Mouse (Mus musculus) embryo, embryonic 10.5 days (tissue): ENCODE results near the gene Vti1a.

Experiments
- DNase-seq: peaks from one replicate; pipeline ENCODE4 v3.0.0-alpha.2; 2015; ENCODE audit warnings: low spot score

Gene Vti1a

DNA sequence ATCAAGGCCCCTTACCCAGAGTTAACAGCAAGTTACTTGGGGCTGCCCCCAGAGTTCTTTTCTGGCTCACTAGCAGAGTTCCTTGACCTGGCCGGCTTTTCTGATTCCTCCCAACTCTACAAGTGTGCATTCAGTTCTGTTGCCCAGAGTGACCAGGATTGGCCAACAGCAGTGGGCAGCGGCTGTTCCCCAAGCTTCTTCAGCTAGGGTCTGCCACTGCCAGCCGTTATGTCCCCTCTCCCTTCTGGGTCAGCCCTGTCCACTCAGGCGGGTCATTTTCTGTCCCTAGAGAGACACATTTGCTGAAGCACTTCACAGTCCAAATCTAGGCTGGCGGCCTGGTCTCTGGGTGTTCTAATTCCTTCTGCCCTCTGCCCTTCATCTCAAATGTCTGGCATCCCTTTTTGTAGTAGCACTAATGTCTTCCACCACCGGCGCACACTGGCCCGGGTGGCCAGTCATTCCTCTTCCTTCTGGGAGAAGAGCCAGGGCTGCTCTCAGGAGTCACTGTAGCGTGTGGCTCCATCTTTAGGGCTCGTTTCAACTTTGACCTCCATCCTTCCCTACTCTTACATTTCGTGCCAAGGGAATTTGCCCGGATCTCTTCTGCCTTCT is 305.0 kb downstream of the Vti1a start:
- no peak for DNase-seq

DNA sequence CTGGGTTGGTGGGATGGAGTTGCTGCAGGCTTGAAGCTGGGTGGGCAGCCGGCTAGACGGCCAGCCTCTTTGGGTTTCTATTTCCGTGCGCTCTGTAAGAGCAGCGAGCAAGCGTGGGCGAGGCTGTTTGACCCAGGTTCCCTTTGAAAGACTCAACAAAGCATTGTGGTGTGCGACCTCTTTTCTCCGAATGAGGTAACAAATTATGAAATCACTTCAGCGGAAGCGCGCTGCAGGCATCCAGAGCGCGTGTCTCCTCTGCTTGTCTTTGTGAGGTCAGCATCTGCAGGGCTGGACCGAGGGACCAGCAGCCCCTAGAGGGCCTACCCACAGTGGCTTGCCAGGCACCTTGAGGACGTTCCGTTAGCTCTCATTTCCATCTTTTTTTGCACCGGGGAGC is 306.7 kb downstream of the Vti1a start:
- no peak for DNase-seq

DNA sequence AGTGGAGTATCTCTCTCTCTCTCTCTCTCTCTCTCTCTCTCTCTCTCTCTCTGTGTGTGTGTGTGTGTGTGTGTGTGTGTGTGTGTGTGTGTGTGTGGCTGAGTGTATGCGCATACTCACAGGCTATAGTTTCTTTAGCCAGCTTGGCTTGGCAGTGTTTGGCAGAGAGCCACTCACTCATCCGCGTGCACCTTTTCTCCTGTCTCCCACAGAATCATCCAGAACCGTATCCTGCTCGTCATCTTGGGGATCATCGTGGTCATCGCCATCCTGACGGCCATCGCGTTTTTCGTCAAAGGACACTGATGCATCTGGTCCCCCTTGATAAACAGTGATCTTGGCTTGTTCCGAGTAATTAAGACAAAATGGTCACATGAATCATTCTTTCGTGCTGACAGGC is 307.5 kb downstream of the Vti1a start:
- no peak for DNase-seq

DNA sequence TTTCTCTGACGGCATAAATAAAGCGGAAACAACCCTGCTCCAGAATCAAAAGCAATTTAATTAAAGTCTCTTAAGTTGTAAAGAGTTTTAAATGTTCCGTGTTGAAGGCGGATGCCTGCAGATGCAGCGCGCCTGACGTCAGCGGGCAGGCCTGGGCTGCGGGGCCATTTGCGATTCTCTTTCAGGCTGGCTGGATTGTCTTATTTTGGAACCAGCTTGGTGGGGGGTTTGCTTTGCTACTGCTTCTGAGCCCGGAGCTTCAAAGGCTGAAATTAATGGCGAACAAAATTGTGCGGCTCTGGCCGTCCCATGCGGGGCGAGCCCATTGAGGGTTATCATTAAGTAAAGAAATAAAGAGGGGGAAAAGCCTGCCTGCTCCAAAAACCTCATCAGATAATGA is 310.4 kb downstream of the Vti1a start:
- no peak for DNase-seq

DNA sequence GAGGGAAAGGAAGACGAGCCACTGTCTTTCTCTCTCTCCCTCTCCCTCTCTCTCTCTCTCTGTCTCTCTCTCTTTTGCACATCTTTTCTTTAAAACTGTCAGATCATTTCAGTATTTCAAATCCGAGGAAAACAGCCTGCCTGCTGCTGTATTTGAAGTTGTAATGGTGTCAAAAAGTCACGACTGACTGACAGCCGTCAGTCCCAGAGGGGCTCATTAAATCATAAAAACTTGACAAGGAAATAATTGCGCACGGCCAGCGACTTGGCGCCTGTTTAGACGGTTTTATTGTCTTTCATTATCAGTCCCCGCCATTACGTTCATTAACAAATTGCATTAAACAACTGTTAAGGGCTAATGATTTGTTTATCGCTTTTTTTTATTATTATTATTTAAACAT is 310.9 kb downstream of the Vti1a start:
- no peak for DNase-seq

DNA sequence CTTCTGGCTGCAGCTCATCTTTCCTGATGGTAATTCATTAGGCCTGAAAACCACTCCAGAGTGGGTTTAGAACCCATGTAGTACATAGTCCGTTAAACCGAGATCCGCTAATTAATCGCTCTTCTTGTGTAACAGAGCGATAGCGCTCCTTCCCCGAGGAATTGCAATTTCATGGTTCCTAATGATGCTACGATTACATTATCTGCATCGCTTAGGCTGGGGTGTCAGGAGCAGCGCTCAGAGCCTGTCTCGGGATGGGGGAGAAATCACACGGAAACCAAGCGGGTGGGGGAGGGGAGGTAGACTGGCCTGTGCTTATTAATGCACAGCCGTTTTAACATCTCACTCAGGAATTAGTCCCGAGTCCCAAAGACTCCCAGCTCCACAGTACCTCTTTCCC is 319.4 kb downstream of the Vti1a start:
- peak; percentile 49 for DNase-seq

DNA sequence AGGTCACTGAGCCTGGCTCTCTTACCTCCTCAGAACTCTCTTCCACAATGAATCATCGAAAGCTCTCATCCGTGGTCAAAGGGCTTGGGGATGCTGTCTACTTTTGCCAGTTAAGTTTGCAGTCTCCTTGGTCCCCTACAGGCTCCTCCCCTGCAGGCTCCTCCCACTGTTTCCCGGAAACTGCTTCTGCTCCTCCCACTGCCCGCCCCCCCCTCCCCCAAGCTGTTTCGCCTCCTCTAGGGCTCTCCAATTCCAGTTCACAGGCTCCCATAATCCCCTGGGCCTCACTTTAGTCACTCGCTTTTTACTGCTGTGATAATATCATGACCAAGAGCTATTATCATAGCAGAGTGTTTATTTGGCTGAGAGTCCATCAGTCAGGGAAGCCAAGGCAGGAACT is 324.2 kb downstream of the Vti1a start:
- no peak for DNase-seq

DNA sequence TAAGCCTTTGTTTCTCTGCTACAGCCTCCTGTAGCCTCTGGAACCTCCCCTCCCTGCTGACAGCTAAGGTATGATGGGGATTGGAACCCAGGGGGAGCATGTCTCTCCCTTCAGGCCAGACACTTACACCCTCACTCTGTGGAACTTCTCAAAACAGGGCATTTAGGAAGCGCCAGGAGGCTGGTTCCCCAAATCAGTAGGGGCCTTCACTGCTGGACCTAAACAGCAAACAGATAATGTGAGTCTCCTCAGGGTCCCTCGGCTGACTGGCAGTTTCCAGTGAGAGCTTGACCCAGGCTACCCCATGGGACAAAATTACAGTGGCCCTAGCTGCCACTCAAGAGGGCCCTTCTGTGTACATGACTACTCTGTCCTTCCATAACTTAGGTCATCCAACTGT is 325.8 kb downstream of the Vti1a start:
- DNase-seq = no peak

DNA sequence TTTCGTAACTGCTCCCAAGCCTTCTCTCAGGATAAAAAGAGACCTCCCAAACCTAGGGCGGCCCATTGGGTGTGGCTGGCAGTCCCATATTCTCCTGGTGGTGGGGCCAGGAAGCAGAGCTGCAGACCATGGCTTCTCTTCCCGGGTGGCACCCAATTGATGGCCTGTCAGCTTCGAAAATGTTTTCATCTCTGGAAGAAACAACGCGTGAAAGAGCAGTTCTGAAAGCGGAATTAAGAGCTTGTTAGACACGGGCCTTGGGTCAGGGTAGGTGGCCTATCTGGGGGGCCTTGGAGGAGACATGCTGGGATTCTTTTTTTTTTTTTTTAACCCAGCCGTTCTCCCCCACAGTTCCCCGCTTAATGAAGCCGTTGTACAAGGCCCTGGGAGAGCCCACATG is 326.3 kb downstream of the Vti1a start:
- DNase-seq = no peak

DNA sequence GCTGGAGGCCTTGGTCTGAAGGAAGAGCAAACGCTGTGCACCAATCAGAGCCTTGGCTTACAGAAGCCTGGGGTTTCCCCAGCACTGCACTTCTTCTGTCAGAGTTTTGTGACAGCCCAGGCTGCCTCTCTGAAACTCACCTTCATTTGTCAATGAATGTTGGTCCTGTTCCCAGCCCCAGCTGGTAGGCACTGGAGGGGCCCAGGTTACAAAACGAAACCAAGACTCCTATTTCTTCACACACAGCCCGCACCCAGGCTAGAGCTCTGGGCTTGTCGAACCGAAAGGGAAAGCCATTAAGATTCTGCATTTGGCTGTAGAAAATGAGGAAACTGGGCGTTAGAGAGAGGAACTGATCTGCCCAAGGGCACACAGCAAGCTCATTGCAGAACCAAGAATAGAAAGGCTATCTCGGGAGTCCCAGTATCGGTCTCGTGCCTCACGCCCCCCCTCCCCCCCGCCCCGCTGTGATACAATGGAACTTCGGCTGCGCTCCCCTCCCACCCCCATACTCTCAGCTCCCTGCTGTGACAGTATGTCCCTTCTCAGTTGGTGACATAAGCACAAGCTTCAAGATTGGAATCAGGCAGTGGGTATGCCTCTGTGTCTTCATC is 327.3 kb downstream of the Vti1a start:
- peak; percentile 47 for DNase-seq

DNA sequence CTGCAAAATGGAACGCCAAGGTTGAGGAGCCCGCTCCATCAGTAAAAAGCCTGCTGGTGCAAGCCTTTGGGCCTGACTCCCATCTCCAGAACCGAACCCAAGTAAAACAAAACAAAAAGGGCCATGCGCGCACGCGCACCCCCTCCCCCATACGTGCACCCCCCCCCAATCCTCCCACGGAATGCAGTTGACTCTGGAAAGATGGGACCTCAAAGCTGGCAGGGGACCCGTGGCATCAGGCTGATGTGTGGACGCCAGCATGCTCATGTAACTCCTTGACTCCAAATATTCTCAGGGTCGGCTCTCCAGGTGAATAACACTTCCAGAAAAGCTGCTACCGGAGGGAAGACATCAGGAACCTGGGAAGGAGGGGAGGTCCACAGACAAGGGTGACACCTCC is 327.8 kb downstream of the Vti1a start:
- DNase-seq = no peak

DNA sequence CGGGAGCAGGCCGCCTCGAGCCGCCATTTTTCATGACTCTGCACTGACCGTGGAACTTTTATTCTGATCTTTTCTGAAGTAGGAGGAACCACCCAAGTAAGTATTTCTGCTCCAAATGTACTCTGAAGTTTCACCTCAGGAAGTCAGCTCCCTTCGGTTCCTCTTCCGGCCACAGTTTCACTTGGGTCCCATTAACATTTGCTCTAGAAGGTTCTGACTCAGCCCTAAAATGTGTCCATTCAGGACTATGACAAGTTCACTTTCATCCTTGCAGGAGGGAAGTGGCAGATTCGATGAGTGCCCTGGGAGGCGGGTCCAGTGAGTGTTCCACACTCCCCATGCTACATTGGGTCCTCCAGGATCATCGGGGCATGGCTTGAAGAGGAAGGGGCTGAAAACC is 333.3 kb downstream of the Vti1a start:
- no peak for DNase-seq

DNA sequence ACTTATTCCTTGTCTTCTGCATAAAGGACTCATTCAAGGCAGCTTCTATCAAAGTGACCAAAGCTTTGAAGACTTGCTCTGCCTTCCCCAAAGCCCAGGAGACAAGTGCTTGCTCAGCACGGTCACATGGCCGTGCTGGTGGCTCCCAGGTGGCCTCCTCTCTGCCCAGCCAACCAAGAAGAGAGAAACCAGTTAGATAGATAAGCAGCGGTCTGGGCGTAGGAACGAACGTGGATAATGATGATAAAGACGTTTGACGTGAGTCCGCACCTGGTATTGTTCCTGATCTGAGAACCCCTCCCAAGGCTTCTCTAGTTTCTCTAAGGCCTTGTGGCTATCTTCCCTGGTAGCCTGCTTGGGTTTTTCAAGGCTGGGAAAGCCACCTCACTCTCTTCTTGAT is 334.9 kb downstream of the Vti1a start:
- DNase-seq = no peak

DNA sequence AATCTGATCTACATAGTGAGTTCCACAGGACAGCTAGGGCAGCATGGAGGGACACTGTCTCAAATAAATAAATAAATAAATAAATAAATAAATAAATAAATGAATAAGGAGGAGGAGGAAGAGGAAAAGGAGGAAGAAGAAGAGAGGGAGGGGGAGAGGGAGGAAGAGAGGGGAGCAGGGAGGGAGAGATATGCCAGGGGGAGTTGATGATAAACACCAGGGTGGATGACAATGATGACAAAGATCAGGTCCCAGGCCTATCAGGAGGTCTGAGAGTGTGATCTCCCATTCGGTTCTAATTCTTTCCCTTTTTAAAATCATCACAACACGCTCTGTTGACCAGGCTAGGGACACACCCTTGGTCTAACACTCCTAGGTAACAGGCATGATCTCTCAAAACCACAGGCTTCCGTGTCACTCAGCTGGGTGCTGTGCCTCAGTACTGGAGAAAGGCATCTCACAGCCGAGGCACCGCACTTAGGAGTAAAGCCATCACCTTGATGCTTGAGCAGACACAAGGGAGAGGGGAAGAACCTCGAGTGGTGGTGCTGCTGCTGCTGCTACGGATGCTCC is 336.7 kb downstream of the Vti1a start:
- DNase-seq = no peak

DNA sequence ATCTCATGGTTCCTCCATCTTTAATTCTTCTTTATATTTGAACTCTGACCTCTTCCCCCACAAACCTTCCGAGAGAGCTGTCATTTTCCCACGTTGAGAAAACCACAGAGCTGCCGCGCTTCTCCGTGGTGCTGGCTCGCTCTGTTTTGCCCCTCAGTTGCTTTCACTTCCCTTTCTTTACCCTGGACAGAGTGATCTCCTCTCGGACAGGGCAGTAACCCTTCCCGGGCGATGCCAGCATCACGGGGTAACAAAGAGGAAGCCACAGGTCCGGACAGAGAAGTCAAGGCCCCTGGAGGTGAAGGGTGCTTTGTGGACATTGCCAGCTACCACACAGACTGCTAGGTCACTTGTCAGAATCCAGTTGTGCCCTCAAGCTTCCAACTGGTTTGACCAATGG is 344.1 kb downstream of the Vti1a start:
- DNase-seq = no peak

DNA sequence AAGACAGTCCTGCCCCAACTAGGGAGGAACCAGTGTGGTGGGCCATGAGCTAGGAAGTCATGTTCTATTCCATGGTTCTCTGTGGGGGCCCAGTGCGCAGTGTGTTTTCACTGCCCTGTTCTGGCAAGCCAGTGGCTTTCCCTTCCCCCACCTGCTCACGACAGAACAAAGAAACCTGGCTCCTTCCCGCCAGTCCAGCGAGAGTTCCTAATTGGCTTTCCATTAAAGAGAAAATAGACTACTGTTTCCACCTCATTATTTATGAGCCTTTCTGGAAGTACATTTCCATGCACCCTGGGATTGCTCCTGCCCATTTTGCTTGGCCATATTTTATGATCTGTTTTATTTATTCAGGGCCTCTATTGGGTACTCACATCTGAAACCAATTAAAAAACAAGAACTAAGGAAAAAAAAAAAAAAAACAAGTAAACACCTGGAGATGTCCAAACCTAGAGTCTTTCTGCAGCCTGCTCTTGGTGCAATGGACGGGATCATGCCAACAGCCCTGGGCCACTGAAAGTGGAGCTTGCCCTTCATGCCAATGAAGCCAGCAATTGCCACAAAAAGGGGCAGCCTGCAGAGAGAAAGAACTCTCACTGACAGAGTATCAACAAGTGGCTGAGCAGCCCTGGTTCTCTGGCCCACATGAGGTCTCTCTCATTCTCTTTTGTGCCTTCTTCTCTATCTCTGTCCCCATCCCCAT is 346.6 kb downstream of the Vti1a start:
- peak; percentile 59 for DNase-seq

DNA sequence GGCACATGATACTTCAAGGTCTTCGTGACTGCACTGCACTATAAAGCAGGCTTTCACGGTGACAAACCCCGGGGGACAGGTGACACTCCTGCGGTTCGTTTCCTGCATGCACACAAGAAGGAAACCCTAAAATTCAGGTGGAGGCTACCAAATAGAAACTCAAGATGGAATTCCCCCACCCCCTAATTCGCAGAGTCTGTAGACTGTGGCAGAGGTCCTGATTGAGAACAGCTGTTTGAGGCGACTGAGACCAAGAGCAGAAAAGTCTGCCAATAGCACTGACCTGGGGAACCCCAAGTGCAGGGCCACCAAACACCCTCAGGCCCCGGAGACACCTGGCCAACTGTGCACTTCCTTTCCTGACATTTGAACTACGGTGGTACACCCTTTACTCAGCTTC is 351.7 kb downstream of the Vti1a start:
- peak; percentile 39 for DNase-seq

DNA sequence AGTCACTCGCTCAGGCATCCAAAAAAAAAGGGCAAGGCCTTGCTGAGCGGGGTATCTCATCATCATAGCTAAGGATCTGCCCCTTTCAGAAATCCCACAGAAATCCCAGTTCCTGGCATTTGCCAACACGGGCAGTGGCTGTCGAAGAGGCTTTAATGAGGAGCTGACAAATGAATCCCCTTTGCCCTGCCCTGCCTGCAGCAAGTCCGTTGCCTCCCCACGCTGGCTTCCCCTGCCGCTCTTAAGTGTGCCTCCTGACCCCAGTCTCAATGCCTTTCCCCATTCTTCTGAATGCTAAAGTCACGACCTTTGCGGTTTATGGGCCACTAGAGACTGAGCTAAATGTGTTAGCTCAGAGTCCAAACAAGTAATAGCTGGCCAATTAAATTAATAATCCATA is 352.8 kb downstream of the Vti1a start:
- DNase-seq = peak; percentile 73
